Mouse (Mus musculus) bone marrow macrophage, adult 2 months (primary cell): ENCODE results near the gene Lrch1.

Experiments
- CTCF ChIP-seq: IDR thresholded peaks from 2 replicates; pipeline ENCODE4 v1.5.1; 2012; ENCODE audit warnings: low read depth, mild to moderate bottlenecking, low read length, moderate library complexity
- POLR2A ChIP-seq: IDR thresholded peaks from 2 replicates; pipeline ENCODE4 v1.6.1; 2012; ENCODE audit warnings: mild to moderate bottlenecking, low read depth, low read length, borderline replicate concordance

DNA sequence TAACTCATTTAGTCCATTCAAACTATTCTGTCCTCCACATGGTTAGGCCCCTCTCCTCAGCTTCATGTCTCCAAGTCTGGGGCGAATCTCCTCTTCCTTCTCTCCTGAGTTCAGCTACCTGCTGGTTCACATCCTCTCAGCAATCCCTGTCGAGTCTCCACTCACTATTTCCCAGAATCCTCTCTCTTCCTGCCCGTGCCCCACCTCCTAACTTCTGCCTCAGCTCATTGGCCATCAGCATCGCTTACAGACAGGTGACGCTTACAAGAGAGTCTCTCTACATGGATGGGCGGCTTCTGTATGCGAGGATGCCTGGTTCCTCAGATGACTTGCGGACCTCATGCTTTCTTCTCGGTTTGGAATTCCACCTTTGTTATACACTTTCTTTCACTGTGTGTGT, 86.2 kb downstream of the Lrch1 start:
- TF ChIP-seq POLR2A (no peak), CTCF (no peak)
